Mouse (Mus musculus) olfactory bulb, adult 2 months (tissue): ENCODE results near the gene Tnfsf9.

Source experiments
- CTCF ChIP-seq: fragments of 200-500 bp; IDR thresholded peaks from 2 replicates; pipeline ENCODE4 v1.5.1; 2012; ENCODE audit warnings: low read depth, mild to moderate bottlenecking, low read length, moderate library complexity; ENCODE audit not compliant: insufficient read depth
- POLR2A ChIP-seq: fragments of 200-500 bp; IDR thresholded peaks from 2 replicates; pipeline ENCODE4 v1.6.1; 2012; ENCODE audit warnings: mild to moderate bottlenecking, low read depth, low read length, moderate library complexity; ENCODE audit not compliant: insufficient read depth

DNA sequence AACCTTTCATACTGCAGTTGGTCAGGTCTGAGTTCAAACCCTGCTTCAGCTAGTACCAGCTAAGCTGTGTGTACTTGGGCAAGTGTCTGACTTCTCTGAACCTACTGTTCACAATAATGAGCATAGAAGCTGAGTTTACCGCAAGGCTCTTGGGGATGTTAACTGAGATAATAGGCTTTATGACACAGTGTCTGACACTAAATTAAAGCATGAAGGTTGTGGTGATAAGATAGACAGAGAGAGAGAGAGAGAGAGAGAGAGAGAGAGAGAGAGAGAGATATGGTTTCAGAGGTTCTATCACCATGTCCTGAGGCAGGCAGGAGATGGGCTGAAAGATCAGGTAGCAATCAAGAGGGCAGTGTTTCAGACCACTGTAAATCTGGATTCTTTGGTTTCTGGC lies 4.9 kb downstream of the Tnfsf9 start:
- no peak for TF ChIP-seq CTCF
- TF ChIP-seq POLR2A: no peak
